Comparison of ENCODE assay signal across 8 mouse cellular contexts in the genomic region with DNA sequence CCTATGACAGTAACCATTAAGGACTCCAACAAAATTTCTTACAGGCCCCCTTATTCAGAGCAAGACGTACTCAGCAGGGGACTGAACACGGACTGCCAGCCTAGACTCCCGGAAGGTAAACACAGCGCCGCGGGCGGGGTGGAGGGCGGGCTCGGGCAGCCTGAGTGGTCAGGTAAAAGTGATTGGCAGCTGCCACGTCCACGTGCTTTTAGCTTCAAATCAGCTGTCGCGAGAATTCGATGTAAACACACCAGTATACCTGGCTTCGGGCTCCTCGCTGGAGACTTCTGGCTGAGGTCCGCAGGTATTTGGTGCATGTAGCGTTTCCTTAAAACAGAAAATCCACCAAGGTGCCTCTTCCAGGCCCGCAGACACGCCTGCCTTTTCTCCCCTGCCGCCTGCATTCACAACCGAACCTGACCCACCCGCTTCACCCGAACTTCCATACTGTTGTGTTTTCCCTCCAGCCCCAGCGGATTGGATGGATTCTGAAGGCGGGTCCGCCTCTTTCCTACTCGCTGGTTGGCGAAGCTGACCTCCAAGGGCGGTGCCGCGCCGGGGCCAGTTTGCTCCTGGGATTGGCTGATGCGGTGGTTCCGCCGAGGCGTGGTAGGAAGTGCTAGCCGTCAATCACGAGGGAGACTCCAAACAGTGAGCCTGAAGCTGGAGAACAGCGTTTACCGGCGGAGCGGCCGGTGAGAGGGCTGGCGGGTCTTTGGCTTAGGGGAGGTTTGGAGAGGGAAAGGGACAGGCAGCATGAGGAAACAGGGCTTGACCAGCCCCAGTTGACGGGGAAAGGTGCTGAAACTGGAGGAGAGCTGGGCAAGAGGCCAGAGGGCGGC. TPM values are rescaled to one million over a fixed set of nuclear protein-coding genes. Genes with fewer than 3 reads are reported as not detected.
DNase-seq lines count a peak whose midpoint lies in the region; ATAC-seq lines count a peak whose summit lies in the region.

A gene (plus strand): TSS at position 629 of the 842 bp plus-strand sequence.

- peak; percentile 99 for DNase-seq in adipocyte (ENCODE audit: low spot score)
- peak; percentile 99 for DNase-seq in embryo, embryonic 10 days (ENCODE audit: low spot score)
- peak; percentile 94 for DNase-seq in gastrocnemius, postnatal 10 days
- peak; percentile 99 for DNase-seq in induced T-regulatory cell, adult 2 months (ENCODE audit: low read depth)
- DNase-seq in left cerebral cortex, adult 9 months (ENCODE audit: low spot score in 2 of 2): peak; percentile 98 to 99
- DNase-seq in right cerebral cortex, postnatal 14 days: peak; percentile 99
- DNase-seq in urinary bladder, postnatal 36 days (ENCODE audit: low spot score in 2 of 2): peak; percentile 98 to 99

- ATAC-seq in megakaryocyte progenitor cell, adult 5-6 weeks (replicated peaks; ENCODE audit: poor library complexity): peak; percentile 95

RNA-seq across cellular contexts. Expression of the gene that starts here (rescaled TPM):
- total RNA-seq in gastrocnemius, postnatal 10 days (2021): 10 to 100 TPM; 21.5 to 26.8 TPM
- 14.6 and 22.1 TPM in 2 replicates for total RNA-seq in megakaryocyte progenitor cell, adult 5-6 weeks (2015)
- total RNA-seq in megakaryocyte progenitor cell, adult 5-6 weeks (2017): 14.3 and 19.8 TPM in 2 replicates

Comparison
In these comparisons a context has a peak if more than half of its experiments do, and no peak if none do; other contexts are left out.
1. Peak in every context shown above with its lines: DNase-seq and ATAC-seq.